ENCODE assay signal across 8 mouse cellular contexts in the genomic region with DNA sequence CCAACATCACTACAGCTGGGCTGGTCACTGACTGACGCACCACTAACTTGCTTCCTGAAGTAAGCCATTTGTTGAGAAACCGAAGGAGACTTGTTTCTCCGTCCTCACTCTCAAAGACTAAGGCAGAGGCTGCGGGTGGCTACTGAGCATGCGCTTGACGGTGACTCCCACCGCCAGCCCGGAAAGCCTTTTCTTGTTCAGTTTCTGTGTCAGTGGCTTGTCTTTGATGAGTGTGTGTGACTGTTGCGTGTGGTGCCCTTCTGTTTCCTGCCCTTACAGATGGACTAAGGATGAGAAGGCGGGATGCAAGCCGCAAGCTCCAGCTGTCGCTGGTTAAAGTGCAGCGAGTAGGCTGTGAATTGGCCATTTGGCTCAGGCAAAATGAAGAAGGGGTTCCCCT. TPM values are rescaled to one million over a fixed set of nuclear protein-coding genes. Genes with fewer than 3 reads are reported as not detected.
DNase-seq lines count a peak whose midpoint lies in the region; ATAC-seq and TF ChIP-seq lines count a peak whose summit lies in the region.

No protein-coding gene starts in this region.

- ATAC-seq in heart, embryonic 11.5 days (replicated peaks; ENCODE audit: insufficient number of reproducible peaks, low FRiP score, low TSS enrichment), result no peak
- ATAC-seq in hematopoietic stem cell, adult 5-6 weeks (replicated peaks in 1 of 2; ENCODE audit: insufficient read depth in 1 of 2, low FRiP score in 2 of 2, low TSS enrichment in 1 of 2, low read depth in 1 of 2, poor library complexity in 2 of 2, severe bottlenecking in 2 of 2), result peak; percentile 34 to 63; a peak in 3 of 4 replicates
- ATAC-seq in neural tube, embryonic 13.5 days (ENCODE audit: low read depth), result no peak

- peak overlapping the region; percentile 3; the same call in 1 of the 2 replicates for H3K4me2 ChIP-seq in heart, embryonic 11.5 days
- H3K4me2 ChIP-seq in neural tube, embryonic 13.5 days, result peak overlapping the region; percentile 29; the same call in 1 of the 2 replicates

- H3K9ac ChIP-seq in heart, embryonic 11.5 days (ENCODE audit: low read depth, low read length), result no peak overlapping the region
- H3K9ac ChIP-seq in neural tube, embryonic 13.5 days, result no peak overlapping the region

- H3K9me3 ChIP-seq in heart, embryonic 11.5 days (replicated peaks; ENCODE audit: control insufficient read depth, low read length), result no peaks in the 10 kb centered on the region
- H3K9me3 ChIP-seq in neural tube, embryonic 13.5 days, result no peaks in the 10 kb centered on the region
- H3K9me3 ChIP-seq in forebrain, embryonic 10.5 days, result no peaks in the 10 kb centered on the region

- 59% methylated on average over 13 of the region's 13 CpGs for WGBS in heart, embryonic 11.5 days (ENCODE audit: insufficient replicate concordance)
- 66% methylated on average over 13 of the region's 13 CpGs for WGBS in neural tube, embryonic 13.5 days
- 83% methylated on average over 13 of the region's 13 CpGs for WGBS in forebrain, embryonic 10.5 days

- H3K4me3 ChIP-seq in heart, embryonic 11.5 days (ENCODE audit: low read depth, low read length), result no peak overlapping the region
- peak overlapping the region; percentile 36 for H3K4me3 ChIP-seq in bone marrow macrophage, adult 2 months (ENCODE audit: insufficient read depth, low read length)
- peak overlapping the region; percentile 11; the same call in 1 of the 2 replicates for H3K4me3 ChIP-seq in left cerebral cortex, adult 2 months
- H3K4me3 ChIP-seq in neural tube, embryonic 13.5 days, result no peak overlapping the region
- H3K4me3 ChIP-seq in forebrain, embryonic 10.5 days, result no peak overlapping the region

- no peaks in the 10 kb centered on the region for H3K36me3 ChIP-seq in heart, embryonic 11.5 days (ENCODE audit: control insufficient read depth, insufficient read depth, low read length)
- H3K36me3 ChIP-seq in neural tube, embryonic 13.5 days, result no peaks in the 10 kb centered on the region
- no peaks in the 10 kb centered on the region for H3K36me3 ChIP-seq in forebrain, embryonic 10.5 days (replicated peaks)

- TF ChIP-seq POLR2A in bone marrow macrophage, adult 2 months (IDR thresholded peaks at IDR 0.05; ENCODE audit: borderline replicate concordance, low read depth, low read length), result no peak

- H3K27ac ChIP-seq in heart, embryonic 11.5 days (ENCODE audit: low read depth, low read length), result no peak overlapping the region
- no peak overlapping the region for H3K27ac ChIP-seq in bone marrow macrophage, adult 2 months (ENCODE audit: insufficient read depth, low read depth, low read length)
- H3K27ac ChIP-seq in left cerebral cortex, adult 2 months, result no peak overlapping the region
- no peak overlapping the region for H3K27ac ChIP-seq in neural tube, embryonic 13.5 days (replicated peaks)
- no peak overlapping the region for H3K27ac ChIP-seq in forebrain, embryonic 10.5 days

- DNase-seq in heart, postnatal 36 days, result no peak
- DNase-seq in left cerebral cortex, adult 2 months (ENCODE audit: extremely low spot score in 1 of 2, low spot score in 2 of 2), result peak in 1 of 2 experiments; percentile 46
- no peak for DNase-seq in yolk sac, embryonic 10.5 days (ENCODE audit: low spot score)
- no peak for DNase-seq in forebrain, embryonic 10.5 days (ENCODE audit: extremely low spot score, low spot score)

- no peak for TF ChIP-seq CTCF in bone marrow macrophage, adult 2 months (IDR thresholded peaks at IDR 0.05; ENCODE audit: low read depth, low read length)
- TF ChIP-seq CTCF in left cerebral cortex, adult 2 months (IDR thresholded peaks at IDR 0.05), result no peak

- no peaks in the 10 kb centered on the region for H3K27me3 ChIP-seq in heart, embryonic 11.5 days (ENCODE audit: control insufficient read depth, insufficient read depth, low read length)
- no peaks in the 10 kb centered on the region; the same call in 1 of the 2 replicates for H3K27me3 ChIP-seq in neural tube, embryonic 13.5 days
- H3K27me3 ChIP-seq in forebrain, embryonic 10.5 days (ENCODE audit: poor library complexity, severe bottlenecking), result peaks cover 69% of the 10 kb centered on the region

- H3K4me1 ChIP-seq in heart, embryonic 11.5 days (ENCODE audit: control insufficient read depth, insufficient read depth, low read length), result peaks cover 14% of the 10 kb centered on the region; the same call in 1 of the 2 replicates
- no peaks in the 10 kb centered on the region for H3K4me1 ChIP-seq in bone marrow macrophage, adult 2 months (ENCODE audit: control insufficient read depth, insufficient read depth, low read length)
- peaks cover 32% of the 10 kb centered on the region for H3K4me1 ChIP-seq in neural tube, embryonic 13.5 days (replicated peaks)
- H3K4me1 ChIP-seq in forebrain, embryonic 10.5 days, result peaks cover 37% of the 10 kb centered on the region

- intact Hi-C loops in heart, postnatal 36 days (cut with DNase I), result no loop called here
- intact Hi-C loops in left cerebral cortex, adult 2 months (cut with DNase I), result no loop called here

RNA-seq across cellular contexts. Expression of a gene that starts 5.1 kb away (rescaled TPM):
- polyA plus RNA-seq in heart, embryonic 11.5 days (2014; fragmentation: Nextera tagmentation; extraction: Ambion mirVana), result 0.20 TPM in 1 of 2 replicates, not detected in the other
- total RNA-seq in heart, postnatal 36 days (2021), result 10 to 100 TPM; 15.2 to 16.7 TPM
- polyA plus RNA-seq in bone marrow macrophage, adult 2 months (2012; ENCODE audit: insufficient read depth, insufficient read length, missing spikeins), result not detected in 2 replicates
- not detected in 2 replicates for total RNA-seq in hematopoietic stem cell, adult 5-6 weeks (2017)
- not detected for total RNA-seq in left cerebral cortex, adult 2 months (2021)
- 0.13 and 0.22 TPM in 2 replicates for polyA plus RNA-seq in neural tube, embryonic 13.5 days (2015; fragmentation: Nextera tagmentation; extraction: Ambion mirVana)
- polyA plus RNA-seq in forebrain, embryonic 10.5 days (2016; fragmentation: Nextera tagmentation; extraction: Ambion mirVana), result 0.33 and 1.3 TPM in 2 replicates

Comparison
In these comparisons a context has a peak if more than half of its experiments do, and no peak if none do; other contexts are left out.
1. ATAC-seq: peak in hematopoietic stem cell, adult 5-6 weeks (2 of 2); none in heart, embryonic 11.5 days (single experiment) and neural tube, embryonic 13.5 days (single experiment).
2. H3K4me3 ChIP-seq: peak in bone marrow macrophage, adult 2 months (single experiment) and left cerebral cortex, adult 2 months (single experiment); none in heart, embryonic 11.5 days (single experiment), neural tube, embryonic 13.5 days (single experiment) and forebrain, embryonic 10.5 days (single experiment).